Mouse (Mus musculus) hindbrain, embryonic 15.5 days (tissue): ENCODE results near the gene Col26a1. TPM values are rescaled to one million over a fixed set of nuclear protein-coding genes. Genes with fewer than 3 reads are reported as not detected.

Experiments used
- ATAC-seq: fragments of 200-750 bp; cut with Nextera tagmentation; 2 replicates; pipeline ENCODE4 v1.8.0; 2017; ENCODE audit warnings: low read depth, moderate number of reproducible peaks, moderate TSS enrichment; ENCODE audit not compliant: low FRiP score
- H3K27ac ChIP-seq: fragments of 300-500 bp; sonication (generic); replicated peaks from 2 replicates; pipeline ENCODE4 v1.5.1; 2015; ENCODE audit warnings: mild to moderate bottlenecking, inconsistent platforms
- H3K27me3 ChIP-seq: fragments of 300-500 bp; sonication (generic); 2 replicates; pipeline ENCODE4 v1.6.1; 2015; ENCODE audit warnings: control low read depth, inconsistent platforms
- H3K36me3 ChIP-seq: fragments of 300-500 bp; sonication (generic); 2 replicates; pipeline ENCODE4 v1.6.1; 2015; ENCODE audit warnings: control low read depth, inconsistent platforms
- H3K4me1 ChIP-seq: fragments of 300-500 bp; sonication (generic); replicated peaks from 2 replicates; pipeline ENCODE4 v1.6.1; 2015; ENCODE audit warnings: control low read depth, inconsistent platforms
- H3K4me2 ChIP-seq: fragments of 300-500 bp; sonication (generic); 2 replicates; pipeline ENCODE4 v1.6.1; 2015; ENCODE audit warnings: moderate library complexity, mild to moderate bottlenecking, inconsistent platforms
- H3K4me3 ChIP-seq: fragments of 300-500 bp; sonication (generic); 2 replicates; pipeline ENCODE4 v1.5.1; 2015; ENCODE audit warnings: mild to moderate bottlenecking, inconsistent platforms
- H3K9ac ChIP-seq: fragments of 300-500 bp; sonication (generic); 2 replicates; pipeline ENCODE4 v1.6.1; 2015; ENCODE audit warnings: inconsistent platforms
- H3K9me3 ChIP-seq: fragments of 300-500 bp; sonication (generic); 2 replicates; pipeline ENCODE4 v1.6.1; 2016; ENCODE audit warnings: control low read depth, inconsistent platforms
- WGBS: fragments of 180-500 bp; shearing (Covaris S2); methylation state at CpG from one replicate; pipeline ENCODE4 v1.1.7; 2015; 5-methylcytosine and 5-hydroxymethylcytosine counted together
- polyA plus RNA-seq: library from polyadenylated mRNA; unstranded; fragments of >200 nt; fragmentation: Nextera tagmentation; extraction: Ambion mirVana; gene quantifications from 2 replicates; pipeline ENCODE4 v1.2.1, GENCODE M21; 2015

Col26a1 gene
- polyA plus RNA-seq, 1 experiment from 2014 or later = 37.8 TPM

DNA sequence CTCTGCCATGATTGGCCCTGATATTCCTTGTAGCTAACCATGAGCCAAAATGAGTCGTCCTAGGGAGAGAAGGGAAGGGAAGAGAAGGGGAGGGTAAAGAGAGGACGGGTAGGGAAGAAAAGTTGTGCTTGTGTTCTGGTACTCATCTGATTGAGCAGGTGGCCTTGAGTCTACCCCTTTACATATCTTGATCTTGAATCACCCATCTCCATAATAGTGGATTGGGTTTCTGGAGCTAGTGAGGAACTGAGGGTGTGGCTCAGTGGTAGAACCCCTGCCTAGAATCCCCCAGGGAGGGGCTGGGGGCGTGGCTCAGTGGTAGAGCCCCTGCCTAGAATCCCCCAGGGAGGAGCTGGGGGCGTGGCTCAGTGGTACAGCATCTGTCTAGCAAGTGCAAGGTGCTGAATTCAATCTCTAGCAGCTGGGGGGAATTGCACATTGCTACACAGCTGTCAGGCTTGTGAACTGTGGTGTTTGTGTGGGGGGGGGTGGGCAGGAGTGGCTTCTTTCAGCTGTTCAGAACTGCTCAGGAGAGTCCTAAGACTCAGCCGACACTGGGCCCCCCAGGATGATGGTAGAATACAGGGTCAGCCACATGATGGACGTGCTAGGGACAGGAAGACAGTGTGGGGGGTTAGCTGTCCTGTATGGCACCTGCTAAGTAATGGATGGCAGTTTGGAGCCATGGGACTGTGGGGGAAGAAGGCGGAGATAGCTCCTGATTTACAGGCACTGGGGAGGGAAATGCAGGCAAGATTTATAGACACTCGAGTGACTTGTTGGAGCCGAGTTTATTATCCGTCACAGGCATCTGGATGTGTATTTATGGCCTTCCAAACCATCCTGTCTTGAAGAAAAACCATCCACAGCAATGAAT, 166.1 kb downstream of the Col26a1 start:
- no peak for ATAC-seq
- no peaks in the 10 kb centered on the region for H3K36me3 ChIP-seq
- no peak overlapping the region for H3K27ac ChIP-seq
- WGBS = 60% methylated on average over 10 of the region's 10 CpGs
- H3K4me2 ChIP-seq = no peak overlapping the region
- H3K4me1 ChIP-seq = peaks cover 12% of the 10 kb centered on the region
- no peaks in the 10 kb centered on the region for H3K9me3 ChIP-seq
- no peak overlapping the region for H3K9ac ChIP-seq
- no peaks in the 10 kb centered on the region for H3K27me3 ChIP-seq
- no peak overlapping the region for H3K4me3 ChIP-seq

GRCm38 (mm10) chr5:136714879-136715278, 168.1 kb downstream of the Col26a1 start:
- Histone ChIP-seq H3K36me3 (no peaks in the 10 kb centered on the region), H3K9me3 (no peaks in the 10 kb centered on the region), H3K9ac (no peak overlapping the region), H3K4me2 (peak overlapping the region; percentile 43), H3K4me3 (no peak overlapping the region), H3K27me3 (no peaks in the 10 kb centered on the region), H3K27ac (no peak overlapping the region), H3K4me1 (peaks cover 12% of the 10 kb centered on the region)
- no peak for ATAC-seq
- WGBS = 25% methylated on average over 11 of the region's 11 CpGs

- H3K9ac ChIP-seq = no peak overlapping the region
- no peaks in the 10 kb centered on the region for H3K36me3 ChIP-seq
- no peak overlapping the region for H3K4me3 ChIP-seq
- 28% methylated on average over 32 of the region's 32 CpGs for WGBS
- H3K9me3 ChIP-seq = no peaks in the 10 kb centered on the region
- H3K27ac ChIP-seq = no peak overlapping the region
- H3K4me1 ChIP-seq = peaks cover 12% of the 10 kb centered on the region
- no peaks in the 10 kb centered on the region for H3K27me3 ChIP-seq
- peak overlapping the region; percentile 43 for H3K4me2 ChIP-seq
- ATAC-seq = no peak
These were observed 168.7 kb downstream of the Col26a1 start for GRCm38 (mm10) chr5:136714232-136714875.

GRCm38 (mm10) chr5:136710742-136711141, 172.3 kb downstream of the Col26a1 start:
- H3K27me3 ChIP-seq = no peaks in the 10 kb centered on the region
- no peak overlapping the region for H3K9ac ChIP-seq
- no peaks in the 10 kb centered on the region for H3K9me3 ChIP-seq
- no peaks in the 10 kb centered on the region for H3K36me3 ChIP-seq
- no peak overlapping the region for H3K4me3 ChIP-seq
- no peak overlapping the region for H3K27ac ChIP-seq
- H3K4me1 ChIP-seq = peaks cover 5% of the 10 kb centered on the region
- H3K4me2 ChIP-seq = no peak overlapping the region
- 33% methylated on average over 4 of the region's 4 CpGs for WGBS
- no peak for ATAC-seq

- H3K4me1 ChIP-seq = no peaks in the 10 kb centered on the region
- no peak for ATAC-seq
- H3K9ac ChIP-seq = no peak overlapping the region
- WGBS = 74% methylated on average over 12 of the region's 12 CpGs
- no peak overlapping the region for H3K4me2 ChIP-seq
- no peaks in the 10 kb centered on the region for H3K27me3 ChIP-seq
- no peaks in the 10 kb centered on the region for H3K9me3 ChIP-seq
- H3K36me3 ChIP-seq = no peaks in the 10 kb centered on the region
- no peak overlapping the region for H3K4me3 ChIP-seq
- no peak overlapping the region for H3K27ac ChIP-seq
These were observed 174.9 kb downstream of the Col26a1 start for GRCm38 (mm10) chr5:136708116-136708515.

- Histone ChIP-seq H3K4me2 (no peak overlapping the region), H3K4me3 (no peak overlapping the region), H3K27ac (no peak overlapping the region), H3K27me3 (no peaks in the 10 kb centered on the region), H3K9ac (no peak overlapping the region), H3K36me3 (no peaks in the 10 kb centered on the region), H3K4me1 (no peaks in the 10 kb centered on the region), H3K9me3 (no peaks in the 10 kb centered on the region)
- 2% methylated on average over 9 of the region's 9 CpGs for WGBS
- ATAC-seq = 0 out of 2 replicates have a peak, but pooled peaks have one; percentile 45
These were observed 176.2 kb downstream of the Col26a1 start for GRCm38 (mm10) chr5:136706803-136707202.

DNA sequence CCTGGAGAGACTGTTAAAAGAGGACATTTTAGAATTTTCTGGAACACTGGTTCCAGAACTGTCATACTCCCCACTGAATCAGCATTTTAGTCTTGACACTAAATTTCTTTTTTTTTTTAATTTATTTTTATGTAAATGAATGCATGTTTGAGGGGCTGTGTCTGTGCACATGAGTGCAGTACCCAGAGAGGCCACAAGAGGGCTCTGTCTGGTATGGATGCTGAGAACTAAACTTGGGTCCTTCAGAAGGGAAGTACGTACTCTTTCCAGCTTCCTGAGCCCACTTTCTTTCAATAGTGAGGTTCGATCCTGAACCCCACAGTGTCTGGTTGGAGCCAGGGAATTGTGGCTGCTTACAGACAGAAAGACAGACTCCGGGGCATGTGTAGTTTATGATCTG, 177.5 kb downstream of the Col26a1 start:
- Histone ChIP-seq H3K27me3 (no peaks in the 10 kb centered on the region), H3K9me3 (no peaks in the 10 kb centered on the region), H3K9ac (no peak overlapping the region), H3K36me3 (no peaks in the 10 kb centered on the region), H3K4me1 (no peaks in the 10 kb centered on the region), H3K4me3 (no peak overlapping the region), H3K4me2 (no peak overlapping the region), H3K27ac (no peak overlapping the region)
- WGBS = 96% methylated on average over 3 of the region's 3 CpGs
- ATAC-seq = no peak

DNA sequence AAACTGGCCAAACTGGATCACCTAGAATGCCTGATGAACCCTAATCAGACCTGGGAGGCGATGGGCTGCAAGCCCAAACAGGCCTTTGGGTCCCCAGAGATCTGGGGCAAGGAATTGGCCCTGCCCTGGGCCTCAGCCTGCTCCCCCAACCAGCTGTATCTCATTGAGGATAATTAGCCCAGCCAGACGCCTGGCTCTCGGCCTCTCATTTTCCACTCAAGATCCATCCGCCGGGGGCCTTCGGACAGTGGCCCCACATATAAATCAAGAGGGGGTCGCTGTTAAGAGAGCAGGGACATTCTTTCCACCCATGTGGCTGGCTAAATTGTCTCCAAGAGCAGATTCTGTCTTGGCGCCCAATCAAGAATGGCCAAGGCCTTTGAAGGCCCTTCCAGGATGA, 178.9 kb downstream of the Col26a1 start:
- no peaks in the 10 kb centered on the region for H3K4me1 ChIP-seq
- no peak overlapping the region for H3K27ac ChIP-seq
- no peaks in the 10 kb centered on the region for H3K9me3 ChIP-seq
- no peaks in the 10 kb centered on the region for H3K27me3 ChIP-seq
- H3K4me3 ChIP-seq = no peak overlapping the region
- ATAC-seq = no peak
- no peak overlapping the region for H3K4me2 ChIP-seq
- WGBS = 79% methylated on average over 8 of the region's 8 CpGs
- no peaks in the 10 kb centered on the region for H3K36me3 ChIP-seq
- H3K9ac ChIP-seq = no peak overlapping the region

DNA sequence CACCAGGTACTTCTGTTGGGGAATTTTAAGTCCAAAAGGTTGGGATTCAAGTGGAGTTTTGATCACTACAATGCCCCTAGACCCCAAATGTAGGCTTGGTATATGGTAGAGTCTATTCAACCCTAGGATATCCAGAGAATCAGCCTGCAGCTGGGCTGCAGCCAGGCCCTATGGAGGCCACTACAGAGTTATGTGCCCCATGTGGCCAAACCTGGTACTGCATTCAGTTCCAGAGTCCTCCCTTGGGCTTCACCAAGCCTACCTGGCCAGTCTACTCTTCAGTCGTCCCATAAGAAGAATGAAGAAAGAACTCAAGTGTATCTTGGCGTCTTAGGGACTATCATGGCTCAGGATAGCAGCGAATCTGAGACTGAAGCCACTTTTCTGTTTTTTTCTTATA, 179.3 kb downstream of the Col26a1 start:
- H3K4me2 ChIP-seq = no peak overlapping the region
- no peaks in the 10 kb centered on the region for H3K9me3 ChIP-seq
- no peaks in the 10 kb centered on the region for H3K27me3 ChIP-seq
- WGBS = 49% methylated on average over 3 of the region's 3 CpGs
- no peak overlapping the region for H3K4me3 ChIP-seq
- H3K36me3 ChIP-seq = no peaks in the 10 kb centered on the region
- H3K27ac ChIP-seq = no peak overlapping the region
- H3K9ac ChIP-seq = no peak overlapping the region
- H3K4me1 ChIP-seq = no peaks in the 10 kb centered on the region
- no peak for ATAC-seq

- no peak overlapping the region for H3K4me3 ChIP-seq
- WGBS = 75% methylated on average over 3 of the region's 3 CpGs
- no peaks in the 10 kb centered on the region for H3K4me1 ChIP-seq
- H3K9ac ChIP-seq = no peak overlapping the region
- no peak overlapping the region for H3K27ac ChIP-seq
- H3K27me3 ChIP-seq = no peaks in the 10 kb centered on the region
- ATAC-seq = no peak
- no peak overlapping the region for H3K4me2 ChIP-seq
- H3K36me3 ChIP-seq = no peaks in the 10 kb centered on the region
- no peaks in the 10 kb centered on the region for H3K9me3 ChIP-seq
These were observed 180.8 kb downstream of the Col26a1 start for GRCm38 (mm10) chr5:136702159-136702725.

GRCm38 (mm10) chr5:136697618-136698017, 185.4 kb downstream of the Col26a1 start:
- no peak for ATAC-seq
- Histone ChIP-seq H3K4me2 (no peak overlapping the region), H3K27ac (no peak overlapping the region), H3K36me3 (no peaks in the 10 kb centered on the region), H3K4me3 (no peak overlapping the region), H3K9ac (no peak overlapping the region), H3K9me3 (no peaks in the 10 kb centered on the region), H3K4me1 (no peaks in the 10 kb centered on the region), H3K27me3 (no peaks in the 10 kb centered on the region)
- WGBS = 81% methylated on average over 9 of the region's 9 CpGs

DNA sequence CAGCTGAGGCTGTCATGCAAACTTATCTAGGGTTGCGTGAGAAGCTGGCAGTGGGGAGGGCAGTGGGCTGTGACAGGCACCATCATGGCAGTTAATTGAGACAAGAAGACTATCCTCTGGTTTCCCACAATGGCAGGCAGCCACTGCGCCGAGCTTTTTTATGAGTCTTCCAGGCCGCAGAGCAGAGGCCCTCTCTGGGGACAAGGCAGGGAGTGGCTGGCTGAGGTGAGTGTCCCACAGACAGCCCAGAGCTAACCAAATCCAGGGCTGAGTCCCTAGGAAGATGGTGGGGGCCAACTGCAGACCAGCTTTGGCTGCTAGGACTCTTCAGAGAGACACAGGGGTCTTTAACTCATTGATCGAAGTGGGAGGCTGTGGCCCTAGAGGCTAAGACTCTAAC, 186.5 kb downstream of the Col26a1 start:
- Histone ChIP-seq H3K4me3 (no peak overlapping the region), H3K27me3 (no peaks in the 10 kb centered on the region), H3K9me3 (no peaks in the 10 kb centered on the region), H3K4me2 (no peak overlapping the region), H3K27ac (no peak overlapping the region), H3K4me1 (no peaks in the 10 kb centered on the region), H3K36me3 (no peaks in the 10 kb centered on the region), H3K9ac (no peak overlapping the region)
- WGBS = 68% methylated on average over 5 of the region's 5 CpGs
- no peak for ATAC-seq
